Mouse (Mus musculus): ENCODE data around the gene Ubash3a. TPM values are rescaled to one million over a fixed set of nuclear protein-coding genes. Genes with fewer than 3 reads are reported as not detected.

Ubash3a gene
- polyA plus RNA-seq, 1 experiment from 2014 or later = 0.25 TPM

DNA sequence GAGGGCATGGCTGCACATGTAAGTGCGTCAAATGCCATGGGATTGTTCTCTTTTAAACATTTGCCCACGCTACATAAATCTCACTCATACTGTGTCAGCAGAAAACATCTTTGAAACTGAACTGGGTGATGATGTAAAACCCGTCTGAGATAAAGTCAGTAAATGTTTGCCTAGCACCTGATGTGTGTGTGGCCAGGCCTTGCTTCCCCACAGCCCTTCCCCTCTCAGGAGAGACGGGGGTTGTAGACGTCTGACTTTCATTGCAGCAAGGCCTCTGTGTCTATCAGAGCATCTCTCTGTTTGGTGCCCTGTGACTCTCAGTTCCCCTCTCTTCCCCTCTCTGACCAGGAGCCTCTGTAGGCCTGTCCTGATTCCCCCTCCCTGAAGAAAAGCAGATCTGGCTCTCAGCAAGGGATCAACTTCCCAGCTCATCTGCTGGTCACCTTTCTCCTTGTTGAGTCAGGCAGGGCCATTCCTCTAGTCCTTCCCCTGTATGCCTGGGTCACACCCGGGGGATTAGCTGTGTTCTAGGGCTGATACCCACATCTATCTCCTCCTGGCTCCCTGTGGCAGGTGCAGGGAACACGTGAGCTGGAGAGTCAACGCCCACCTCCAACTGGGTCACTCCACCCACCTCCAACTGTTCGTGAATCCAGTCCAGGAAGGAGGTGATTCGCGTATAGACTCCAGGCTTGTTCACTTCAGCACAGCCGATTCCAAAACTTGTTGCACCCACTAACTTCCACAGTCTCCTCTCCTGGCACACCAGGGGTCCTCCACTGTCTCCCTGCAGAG lies 24.3 kb upstream of the Ubash3a start:
- no peaks in the 10 kb centered on the region for H3K4me1 ChIP-seq (ENCODE audit: control insufficient read depth, insufficient read depth, low read length)
- ATAC-seq (ENCODE audit: low read depth) = no peak
- H3K27ac ChIP-seq (replicated peaks; ENCODE audit: low read depth, low read length) = no peak overlapping the region
- no peak overlapping the region for H3K9ac ChIP-seq (ENCODE audit: low read depth, low read length)
- no peaks in the 10 kb centered on the region for H3K9me3 ChIP-seq (ENCODE audit: control insufficient read depth, low read length)
- DNase-seq (ENCODE audit: low spot score) = peak; percentile 14
- no peaks in the 10 kb centered on the region for H3K27me3 ChIP-seq (replicated peaks; ENCODE audit: control insufficient read depth, insufficient read depth, low read length)
- H3K36me3 ChIP-seq (ENCODE audit: control insufficient read depth, insufficient read depth, low read length) = no peaks in the 10 kb centered on the region
- 65% methylated on average over 12 of the region's 12 CpGs for WGBS
- no peak overlapping the region for H3K4me2 ChIP-seq (ENCODE audit: low read depth, low read length)
- H3K4me3 ChIP-seq (ENCODE audit: low read depth, low read length) = no peak overlapping the region

GRCm38 (mm10) chr17:31184269-31184990 lies 23.2 kb upstream of the Ubash3a start:
- H3K9me3 ChIP-seq (ENCODE audit: control insufficient read depth, low read length) = no peaks in the 10 kb centered on the region
- ATAC-seq (ENCODE audit: low read depth) (no peak), DNase-seq (ENCODE audit: low spot score) (no peak)
- no peak overlapping the region for H3K27ac ChIP-seq (replicated peaks; ENCODE audit: low read depth, low read length)
- H3K4me1 ChIP-seq (ENCODE audit: control insufficient read depth, insufficient read depth, low read length) = no peaks in the 10 kb centered on the region
- H3K36me3 ChIP-seq (ENCODE audit: control insufficient read depth, insufficient read depth, low read length) = no peaks in the 10 kb centered on the region
- no peak overlapping the region for H3K4me2 ChIP-seq (ENCODE audit: low read depth, low read length)
- WGBS = 72% methylated on average over 12 of the region's 12 CpGs
- H3K9ac ChIP-seq (ENCODE audit: low read depth, low read length) = no peak overlapping the region
- no peaks in the 10 kb centered on the region for H3K27me3 ChIP-seq (replicated peaks; ENCODE audit: control insufficient read depth, insufficient read depth, low read length)
- H3K4me3 ChIP-seq (ENCODE audit: low read depth, low read length) = no peak overlapping the region

DNA sequence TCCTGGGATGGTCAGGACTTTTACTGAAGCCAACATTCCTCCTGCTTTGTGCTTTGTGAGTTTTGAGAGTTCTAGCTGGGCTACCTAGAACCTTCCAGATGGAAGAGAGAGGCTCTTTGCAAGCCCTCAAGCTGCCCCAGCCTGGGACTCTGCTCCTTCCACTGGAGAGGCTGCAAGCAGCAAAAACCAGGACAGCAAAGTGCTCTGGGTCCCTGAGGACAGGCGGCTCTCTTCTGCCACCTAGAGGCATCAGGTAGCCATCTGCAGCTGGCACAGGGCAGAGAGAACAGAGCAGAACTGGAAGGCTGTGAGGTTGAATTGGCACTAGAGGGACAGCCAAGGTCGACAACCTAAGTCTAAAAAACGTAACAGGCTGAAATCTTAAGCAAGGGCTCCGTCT lies 20.3 kb upstream of the Ubash3a start:
- H3K27me3 ChIP-seq (replicated peaks; ENCODE audit: control insufficient read depth, insufficient read depth, low read length) = no peaks in the 10 kb centered on the region
- DNase-seq (ENCODE audit: low spot score) (peak; percentile 68), ATAC-seq (ENCODE audit: low read depth) (peak; percentile 68; the same call in 1 of the 2 replicates)
- H3K27ac ChIP-seq (replicated peaks; ENCODE audit: low read depth, low read length) = no peak overlapping the region
- H3K4me3 ChIP-seq (ENCODE audit: low read depth, low read length) = no peak overlapping the region
- 21% methylated on average over 4 of the region's 4 CpGs for WGBS
- H3K4me1 ChIP-seq (ENCODE audit: control insufficient read depth, insufficient read depth, low read length) = no peaks in the 10 kb centered on the region
- no peaks in the 10 kb centered on the region for H3K9me3 ChIP-seq (ENCODE audit: control insufficient read depth, low read length)
- no peak overlapping the region for H3K9ac ChIP-seq (ENCODE audit: low read depth, low read length)
- no peaks in the 10 kb centered on the region for H3K36me3 ChIP-seq (ENCODE audit: control insufficient read depth, insufficient read depth, low read length)
- H3K4me2 ChIP-seq (ENCODE audit: low read depth, low read length) = no peak overlapping the region

GRCm38 (mm10) chr17:31191825-31192224 lies 15.8 kb upstream of the Ubash3a start:
- no peaks in the 10 kb centered on the region for H3K27me3 ChIP-seq (replicated peaks; ENCODE audit: control insufficient read depth, insufficient read depth, low read length)
- no peak overlapping the region for H3K4me3 ChIP-seq (ENCODE audit: low read depth, low read length)
- no peak overlapping the region for H3K27ac ChIP-seq (replicated peaks; ENCODE audit: low read depth, low read length)
- no peaks in the 10 kb centered on the region for H3K36me3 ChIP-seq (ENCODE audit: control insufficient read depth, insufficient read depth, low read length)
- WGBS = 75% methylated on average over 8 of the region's 8 CpGs
- 0 out of 2 replicates have a peak, but pooled peaks cover 4% of the 10 kb centered on the region for H3K4me1 ChIP-seq (ENCODE audit: control insufficient read depth, insufficient read depth, low read length)
- no peak for DNase-seq (ENCODE audit: low spot score)
- no peaks in the 10 kb centered on the region for H3K9me3 ChIP-seq (ENCODE audit: control insufficient read depth, low read length)
- no peak overlapping the region for H3K4me2 ChIP-seq (ENCODE audit: low read depth, low read length)
- no peak overlapping the region for H3K9ac ChIP-seq (ENCODE audit: low read depth, low read length)
- ATAC-seq (ENCODE audit: low read depth) = no peak

- H3K9ac ChIP-seq (ENCODE audit: low read depth, low read length) = no peak overlapping the region
- ATAC-seq (ENCODE audit: low read depth) = no peak
- 28% methylated on average over 2 of the region's 2 CpGs for WGBS
These were observed 15.0 kb upstream of the Ubash3a start for GRCm38 (mm10) chr17:31192663-31193062.

GRCm38 (mm10) chr17:31193360-31193759 lies 14.3 kb upstream of the Ubash3a start:
- Histone ChIP-seq H3K36me3 (ENCODE audit: control insufficient read depth, insufficient read depth, low read length) (no peaks in the 10 kb centered on the region), H3K4me3 (ENCODE audit: low read depth, low read length) (no peak overlapping the region), H3K27me3 (replicated peaks; ENCODE audit: control insufficient read depth, insufficient read depth, low read length) (no peaks in the 10 kb centered on the region), H3K4me2 (ENCODE audit: low read depth, low read length) (no peak overlapping the region), H3K9me3 (ENCODE audit: control insufficient read depth, low read length) (no peaks in the 10 kb centered on the region), H3K27ac (replicated peaks; ENCODE audit: low read depth, low read length) (no peak overlapping the region), H3K9ac (ENCODE audit: low read depth, low read length) (no peak overlapping the region), H3K4me1 (ENCODE audit: control insufficient read depth, insufficient read depth, low read length) (0 out of 2 replicates have a peak, but pooled peaks cover 4% of the 10 kb centered on the region)
- DNase-seq (ENCODE audit: low spot score) (no peak), ATAC-seq (ENCODE audit: low read depth) (no peak)
- WGBS = 83% methylated on average over 9 of the region's 9 CpGs

More at GRCm38 (mm10) chr17:31192663-31193062, 15.0 kb upstream of the Ubash3a start:
- H3K4me1 ChIP-seq (ENCODE audit: control insufficient read depth, insufficient read depth, low read length) = 0 out of 2 replicates have a peak, but pooled peaks cover 4% of the 10 kb centered on the region
- no peak overlapping the region for H3K4me3 ChIP-seq (ENCODE audit: low read depth, low read length)
- H3K27me3 ChIP-seq (replicated peaks; ENCODE audit: control insufficient read depth, insufficient read depth, low read length) = no peaks in the 10 kb centered on the region
- H3K36me3 ChIP-seq (ENCODE audit: control insufficient read depth, insufficient read depth, low read length) = no peaks in the 10 kb centered on the region
- DNase-seq (ENCODE audit: low spot score) = no peak
- no peak overlapping the region for H3K4me2 ChIP-seq (ENCODE audit: low read depth, low read length)
- H3K27ac ChIP-seq (replicated peaks; ENCODE audit: low read depth, low read length) = no peak overlapping the region
- H3K9me3 ChIP-seq (ENCODE audit: control insufficient read depth, low read length) = no peaks in the 10 kb centered on the region

DNA sequence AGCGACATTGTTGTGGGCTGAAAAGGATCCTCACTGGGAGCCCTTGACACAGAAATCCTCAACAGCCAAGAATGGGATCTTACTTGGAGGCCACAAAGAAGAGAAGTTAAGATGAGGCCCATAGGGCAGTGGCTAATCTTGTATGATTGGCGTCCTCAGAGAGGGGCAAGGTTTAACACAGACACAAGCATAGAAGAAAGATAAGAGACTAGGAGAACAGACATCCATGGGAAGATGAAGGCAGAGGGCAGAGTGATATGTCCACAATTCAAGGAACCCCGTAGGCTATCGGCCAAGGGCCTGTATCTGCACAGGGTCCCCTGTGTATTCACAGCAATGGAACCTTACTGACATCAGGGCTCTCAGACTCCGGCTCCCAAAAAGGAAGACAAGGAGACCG lies 12.5 kb upstream of the Ubash3a start:
- 91% methylated on average over 5 of the region's 6 CpGs for WGBS
- Histone ChIP-seq H3K4me1 (ENCODE audit: control insufficient read depth, insufficient read depth, low read length) (0 out of 2 replicates have a peak, but pooled peaks cover 4% of the 10 kb centered on the region), H3K9ac (ENCODE audit: low read depth, low read length) (no peak overlapping the region), H3K27ac (replicated peaks; ENCODE audit: low read depth, low read length) (no peak overlapping the region), H3K36me3 (ENCODE audit: control insufficient read depth, insufficient read depth, low read length) (no peaks in the 10 kb centered on the region), H3K4me2 (ENCODE audit: low read depth, low read length) (no peak overlapping the region), H3K9me3 (ENCODE audit: control insufficient read depth, low read length) (no peaks in the 10 kb centered on the region), H3K27me3 (replicated peaks; ENCODE audit: control insufficient read depth, insufficient read depth, low read length) (no peaks in the 10 kb centered on the region), H3K4me3 (ENCODE audit: low read depth, low read length) (no peak overlapping the region)
- ATAC-seq (ENCODE audit: low read depth) (no peak), DNase-seq (ENCODE audit: low spot score) (no peak)

DNA sequence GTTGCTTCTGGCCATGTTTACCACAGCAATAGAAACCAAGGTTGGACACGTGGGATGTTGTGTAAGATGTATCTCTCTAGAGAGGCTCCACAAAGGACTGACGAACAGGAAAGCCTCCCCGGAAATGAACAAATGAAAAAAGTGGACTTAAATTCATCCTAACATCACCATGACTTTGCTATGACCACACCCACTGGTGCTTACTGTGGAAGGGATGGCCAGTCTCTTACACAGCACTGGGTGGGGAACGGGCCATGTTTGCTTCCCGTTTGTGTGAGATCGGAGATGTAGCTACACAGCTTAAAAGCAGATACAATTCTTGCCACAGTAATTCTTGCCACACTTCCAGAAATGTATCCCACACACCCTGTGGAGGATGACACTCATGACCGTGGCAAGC lies 11.4 kb upstream of the Ubash3a start:
- no peak overlapping the region for H3K27ac ChIP-seq (replicated peaks; ENCODE audit: low read depth, low read length)
- DNase-seq (ENCODE audit: low spot score) (no peak), ATAC-seq (ENCODE audit: low read depth) (no peak)
- WGBS = 81% methylated on average over 7 of the region's 7 CpGs
- no peaks in the 10 kb centered on the region for H3K27me3 ChIP-seq (replicated peaks; ENCODE audit: control insufficient read depth, insufficient read depth, low read length)
- no peak overlapping the region for H3K9ac ChIP-seq (ENCODE audit: low read depth, low read length)
- H3K36me3 ChIP-seq (ENCODE audit: control insufficient read depth, insufficient read depth, low read length) = no peaks in the 10 kb centered on the region
- H3K9me3 ChIP-seq (ENCODE audit: control insufficient read depth, low read length) = no peaks in the 10 kb centered on the region
- H3K4me2 ChIP-seq (ENCODE audit: low read depth, low read length) = no peak overlapping the region
- H3K4me1 ChIP-seq (ENCODE audit: control insufficient read depth, insufficient read depth, low read length) = 0 out of 2 replicates have a peak, but pooled peaks cover 4% of the 10 kb centered on the region
- H3K4me3 ChIP-seq (ENCODE audit: low read depth, low read length) = no peak overlapping the region
